Mouse (Mus musculus): ENCODE data around the gene Grb2. TPM values are rescaled to one million over a fixed set of nuclear protein-coding genes. Genes with fewer than 3 reads are reported as not detected.

Gene Grb2
- polyA plus RNA-seq, 1 experiment: 74.7 TPM

- Histone ChIP-seq H3K27ac (ENCODE audit: insufficient read depth, low read length) (no peak overlapping the region), H3K4me1 (ENCODE audit: control insufficient read depth, insufficient read depth, insufficient read length) (peaks cover 39% of the 10 kb centered on the region), H3K27me3 (ENCODE audit: control insufficient read depth, insufficient read depth, low read length) (no peaks in the 10 kb centered on the region), H3K36me3 (ENCODE audit: control insufficient read depth, insufficient read depth, low read length) (peaks cover 19% of the 10 kb centered on the region), H3K4me3 (ENCODE audit: extremely low read depth, insufficient read depth, insufficient read length) (no peak overlapping the region)
- 91% methylated on average over 13 of the region's 13 CpGs for WGBS
- DNase-seq (ENCODE audit: low read depth in 1 of 2, low spot score in 2 of 2): no peak
- no peak for TF ChIP-seq CTCF (IDR thresholded peaks at IDR 0.05; ENCODE audit: extremely low read depth, insufficient read depth, insufficient read length, insufficient replicate concordance)
- no peak for TF ChIP-seq POLR2A (IDR thresholded peaks at IDR 0.05; ENCODE audit: low read depth, low read length)
Measured at GRCm38 (mm10) chr11:115644308-115644707, 64.1 kb downstream of the Grb2 start.

- DNase-seq (ENCODE audit: low read depth in 1 of 2, low spot score in 2 of 2): no peak
- Histone ChIP-seq H3K27me3 (ENCODE audit: control insufficient read depth, insufficient read depth, low read length) (no peaks in the 10 kb centered on the region), H3K4me1 (ENCODE audit: control insufficient read depth, insufficient read depth, insufficient read length) (peaks cover 42% of the 10 kb centered on the region), H3K36me3 (ENCODE audit: control insufficient read depth, insufficient read depth, low read length) (peaks cover 15% of the 10 kb centered on the region), H3K4me3 (ENCODE audit: extremely low read depth, insufficient read depth, insufficient read length) (no peak overlapping the region), H3K27ac (ENCODE audit: insufficient read depth, low read length) (peak overlapping the region; percentile 41)
- WGBS: 56% methylated on average over 10 of the region's 10 CpGs
- TF ChIP-seq CTCF (IDR thresholded peaks at IDR 0.05; ENCODE audit: extremely low read depth, insufficient read depth, insufficient read length, insufficient replicate concordance) (no peak), POLR2A (IDR thresholded peaks at IDR 0.05; ENCODE audit: low read depth, low read length) (no peak)
Measured at GRCm38 (mm10) chr11:115643265-115643664, 65.1 kb downstream of the Grb2 start.

DNA sequence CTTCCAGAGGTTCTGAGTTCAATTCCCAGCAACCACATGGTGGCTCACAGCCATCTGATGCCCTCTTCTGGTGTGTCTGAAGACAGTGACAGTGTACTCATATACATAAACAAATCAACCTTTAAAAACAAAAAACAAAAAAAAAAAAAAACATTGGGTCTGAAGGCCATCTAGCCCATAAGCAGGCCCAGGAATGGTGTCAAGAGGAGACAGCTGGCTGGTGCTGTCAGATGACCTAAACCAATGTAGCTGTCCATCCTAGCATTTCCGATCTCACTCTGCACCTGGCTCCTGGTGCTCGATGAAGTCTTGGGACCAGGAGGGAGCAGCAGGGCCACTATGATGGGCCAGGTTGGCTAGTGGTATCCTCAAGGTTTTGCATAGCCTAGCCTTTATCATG is 65.7 kb downstream of the Grb2 start:
- TF ChIP-seq POLR2A (IDR thresholded peaks at IDR 0.05; ENCODE audit: low read depth, low read length): no peak
- TF ChIP-seq CTCF (IDR thresholded peaks at IDR 0.05; ENCODE audit: extremely low read depth, insufficient read depth, insufficient read length, insufficient replicate concordance): no peak
- Histone ChIP-seq H3K4me3 (ENCODE audit: extremely low read depth, insufficient read depth, insufficient read length) (no peak overlapping the region), H3K4me1 (ENCODE audit: control insufficient read depth, insufficient read depth, insufficient read length) (peaks cover 42% of the 10 kb centered on the region), H3K27ac (ENCODE audit: insufficient read depth, low read length) (peak overlapping the region; percentile 41; the same call in 1 of the 2 replicates), H3K27me3 (ENCODE audit: control insufficient read depth, insufficient read depth, low read length) (no peaks in the 10 kb centered on the region), H3K36me3 (ENCODE audit: control insufficient read depth, insufficient read depth, low read length) (peaks cover 10% of the 10 kb centered on the region)
- DNase-seq (ENCODE audit: low read depth in 1 of 2, low spot score in 2 of 2): no peak
- 92% methylated on average over 2 of the region's 2 CpGs for WGBS

- 72% methylated on average over 4 of the region's 4 CpGs for WGBS
- peak overlapping the region; percentile 89 for H3K27ac ChIP-seq (ENCODE audit: insufficient read depth, low read length)
- no peak for DNase-seq (ENCODE audit: low read depth in 1 of 2, low spot score in 2 of 2)
- 0 out of 2 replicates have a peak overlapping the region, but pooled peaks have one; percentile 0 for H3K4me3 ChIP-seq (ENCODE audit: extremely low read depth, insufficient read depth, insufficient read length)
- TF ChIP-seq POLR2A (IDR thresholded peaks at IDR 0.05; ENCODE audit: low read depth, low read length) (no peak), CTCF (IDR thresholded peaks at IDR 0.05; ENCODE audit: extremely low read depth, insufficient read depth, insufficient read length, insufficient replicate concordance) (no peak)
- H3K27me3 ChIP-seq (ENCODE audit: control insufficient read depth, insufficient read depth, low read length): no peaks in the 10 kb centered on the region
- peaks cover 42% of the 10 kb centered on the region for H3K4me1 ChIP-seq (ENCODE audit: control insufficient read depth, insufficient read depth, insufficient read length)
- H3K36me3 ChIP-seq (ENCODE audit: control insufficient read depth, insufficient read depth, low read length): peaks cover 10% of the 10 kb centered on the region
Measured at GRCm38 (mm10) chr11:115641664-115642036, 66.7 kb downstream of the Grb2 start.

DNA sequence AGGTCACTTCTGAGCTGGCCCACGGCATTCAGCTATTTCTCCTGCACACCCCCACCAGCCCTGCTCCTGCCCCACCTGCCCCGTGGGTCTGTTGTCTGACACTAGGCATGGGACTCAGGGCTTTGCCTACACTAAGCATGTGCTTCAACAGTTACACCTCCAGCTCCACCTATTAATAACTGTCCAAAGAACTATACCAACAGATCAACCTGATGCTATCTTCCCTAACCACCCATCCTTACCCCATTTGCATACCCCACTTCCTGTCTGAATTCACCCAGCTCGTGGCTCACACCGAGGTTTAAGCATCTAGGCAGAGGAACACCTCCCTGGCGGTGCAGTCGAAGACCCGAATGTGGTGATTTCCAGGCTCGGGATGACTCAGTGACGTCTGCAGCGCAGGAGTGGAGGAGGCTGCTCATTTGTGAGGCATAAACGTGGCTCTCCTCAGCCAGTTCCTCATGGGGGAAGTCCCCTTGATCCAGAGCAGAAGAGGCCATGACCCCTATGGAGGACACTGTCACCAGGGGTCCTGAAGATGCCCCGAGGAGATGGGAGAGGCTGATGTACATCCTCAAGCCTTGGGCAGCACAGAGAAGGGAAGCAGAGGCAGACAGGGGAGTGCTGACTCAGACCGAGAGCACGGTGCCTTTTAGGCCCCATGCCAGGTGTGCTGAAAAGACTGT is 67.3 kb downstream of the Grb2 start:
- TF ChIP-seq POLR2A (IDR thresholded peaks at IDR 0.05; ENCODE audit: low read depth, low read length): peak; percentile 27
- TF ChIP-seq CTCF (IDR thresholded peaks at IDR 0.05; ENCODE audit: extremely low read depth, insufficient read depth, insufficient read length, insufficient replicate concordance): no peak
- Histone ChIP-seq H3K27ac (ENCODE audit: insufficient read depth, low read length) (peak overlapping the region; percentile 89), H3K4me1 (ENCODE audit: control insufficient read depth, insufficient read depth, insufficient read length) (peaks cover 42% of the 10 kb centered on the region), H3K36me3 (ENCODE audit: control insufficient read depth, insufficient read depth, low read length) (peaks cover 10% of the 10 kb centered on the region), H3K4me3 (ENCODE audit: extremely low read depth, insufficient read depth, insufficient read length) (peak overlapping the region; percentile 0; the same call in 1 of the 2 replicates), H3K27me3 (ENCODE audit: control insufficient read depth, insufficient read depth, low read length) (no peaks in the 10 kb centered on the region)
- peak; percentile 77 to 90 for DNase-seq (ENCODE audit: low read depth in 1 of 2, low spot score in 2 of 2)
- WGBS: 4% methylated on average over 14 of the region's 14 CpGs

DNA sequence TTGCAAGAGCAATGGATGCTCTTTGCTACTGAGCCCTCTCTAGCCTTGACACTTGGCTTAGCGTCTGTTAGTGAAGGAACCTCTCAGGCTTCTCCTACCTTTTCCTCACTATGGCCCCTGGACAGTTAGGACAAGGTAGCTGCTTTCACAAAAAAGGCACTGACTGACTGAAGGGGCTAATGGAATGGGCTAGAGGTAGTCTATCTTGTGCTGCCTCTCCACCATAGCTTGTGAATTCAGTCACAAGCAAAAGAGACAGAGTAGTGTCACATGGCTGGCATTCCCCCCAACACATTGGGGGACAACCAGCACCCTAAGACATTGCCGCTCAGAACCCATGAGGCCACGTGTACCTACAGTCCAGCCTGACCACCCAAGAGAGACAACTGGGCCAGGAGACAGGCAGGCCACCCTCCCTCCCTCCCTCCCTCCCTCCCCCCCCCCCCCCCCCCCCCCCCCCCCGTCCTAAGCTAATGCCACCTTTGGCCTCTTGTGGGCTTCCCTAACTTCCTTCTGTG is 68.0 kb downstream of the Grb2 start:
- H3K4me1 ChIP-seq (ENCODE audit: control insufficient read depth, insufficient read depth, insufficient read length): peaks cover 40% of the 10 kb centered on the region
- WGBS: 63% methylated on average over 3 of the region's 4 CpGs

GRCm38 (mm10) chr11:115639540-115639939 is 68.9 kb downstream of the Grb2 start:
- Histone ChIP-seq H3K27me3 (ENCODE audit: control insufficient read depth, insufficient read depth, low read length) (no peaks in the 10 kb centered on the region), H3K36me3 (ENCODE audit: control insufficient read depth, insufficient read depth, low read length) (peaks cover 5% of the 10 kb centered on the region), H3K4me3 (ENCODE audit: extremely low read depth, insufficient read depth, insufficient read length) (no peak overlapping the region), H3K4me1 (ENCODE audit: control insufficient read depth, insufficient read depth, insufficient read length) (peaks cover 46% of the 10 kb centered on the region), H3K27ac (ENCODE audit: insufficient read depth, low read length) (peak overlapping the region; percentile 81)
- DNase-seq (ENCODE audit: low read depth in 1 of 2, low spot score in 2 of 2): no peak
- WGBS: 85% methylated on average over 4 of the region's 4 CpGs
- TF ChIP-seq POLR2A (IDR thresholded peaks at IDR 0.05; ENCODE audit: low read depth, low read length) (no peak), CTCF (IDR thresholded peaks at IDR 0.05; ENCODE audit: extremely low read depth, insufficient read depth, insufficient read length, insufficient replicate concordance) (no peak)

More for the DNA sequence above, 68.0 kb downstream of the Grb2 start:
- H3K27me3 ChIP-seq (ENCODE audit: control insufficient read depth, insufficient read depth, low read length): no peaks in the 10 kb centered on the region
- peak overlapping the region; percentile 89 for H3K27ac ChIP-seq (ENCODE audit: insufficient read depth, low read length)
- no peak overlapping the region for H3K4me3 ChIP-seq (ENCODE audit: extremely low read depth, insufficient read depth, insufficient read length)
- DNase-seq (ENCODE audit: low read depth in 1 of 2, low spot score in 2 of 2): no peak
- no peak for TF ChIP-seq POLR2A (IDR thresholded peaks at IDR 0.05; ENCODE audit: low read depth, low read length)
- TF ChIP-seq CTCF (IDR thresholded peaks at IDR 0.05; ENCODE audit: extremely low read depth, insufficient read depth, insufficient read length, insufficient replicate concordance): no peak
- H3K36me3 ChIP-seq (ENCODE audit: control insufficient read depth, insufficient read depth, low read length): peaks cover 7% of the 10 kb centered on the region

All from spleen, adult 2 months (tissue).